Mouse (Mus musculus): ENCODE measurements at regions not wholly inside any gene's neighbourhood (a gene's known extent, or its start where the extent isn't known, plus 50 kb on each side); places are given as distances from the start of the nearest gene placed in this dataset.

DNA sequence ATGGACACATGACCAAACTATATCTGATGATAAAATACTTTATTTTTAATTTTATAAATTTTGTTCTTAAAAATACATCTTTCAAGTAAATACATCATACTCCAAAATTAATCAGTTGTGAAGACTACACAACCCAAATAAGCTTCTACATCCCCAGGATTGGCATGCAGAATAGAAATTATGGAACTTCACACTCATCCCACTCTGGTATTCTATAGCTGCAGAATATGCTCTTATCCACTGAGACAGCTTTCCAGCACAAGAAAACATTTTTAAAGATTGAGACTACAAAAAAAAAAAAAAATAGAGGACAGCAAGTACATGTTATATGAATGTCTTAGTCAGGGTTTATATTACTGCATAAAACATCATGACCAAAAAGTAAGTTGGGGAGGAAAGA is 94.4 kb downstream of the Gm11232 start:
- H3K27ac ChIP-seq (ENCODE audit: low read depth, low read length), result no peak overlapping the region
- H3K9ac ChIP-seq, result no peak overlapping the region
- no peak overlapping the region for H3K4me3 ChIP-seq (ENCODE audit: low read depth, low read length)
- no peak for ATAC-seq
- H3K36me3 ChIP-seq (ENCODE audit: insufficient read depth), result no peaks in the 10 kb centered on the region
- no peak for DNase-seq
- H3K4me1 ChIP-seq (ENCODE audit: insufficient read depth), result no peaks in the 10 kb centered on the region
- no peaks in the 10 kb centered on the region for H3K9me3 ChIP-seq (ENCODE audit: low read length)
- TF ChIP-seq CTCF (IDR thresholded peaks at IDR 0.05; ENCODE audit: low read depth), result no peak
- no peak overlapping the region for H3K4me2 ChIP-seq (ENCODE audit: low read depth)
- H3K27me3 ChIP-seq (ENCODE audit: insufficient read depth, low read length), result no peaks in the 10 kb centered on the region

DNA sequence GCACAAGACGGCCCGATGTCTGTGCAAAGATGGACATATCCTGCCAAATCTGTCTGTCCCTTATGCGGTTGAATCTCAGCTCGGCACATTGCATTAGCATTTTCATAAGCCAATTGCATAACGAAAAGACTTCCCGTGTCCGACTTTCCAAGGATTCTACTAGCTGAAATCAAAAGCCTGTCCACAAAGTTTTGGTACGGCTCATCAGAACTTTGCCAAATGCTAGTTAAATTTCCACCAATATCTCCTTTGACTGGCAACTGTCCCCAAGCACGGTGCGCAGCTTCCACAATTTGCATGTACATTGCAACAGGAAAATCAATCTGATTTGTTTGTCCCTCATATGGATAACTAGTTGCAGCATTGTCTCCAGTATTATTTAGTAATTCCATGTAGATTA is 117.2 kb downstream of the Gm11232 start:
- H3K36me3 ChIP-seq (ENCODE audit: insufficient read depth), result no peaks in the 10 kb centered on the region
- H3K4me2 ChIP-seq (ENCODE audit: low read depth), result no peak overlapping the region
- H3K9me3 ChIP-seq (ENCODE audit: low read length), result no peaks in the 10 kb centered on the region
- no peak for ATAC-seq
- H3K27ac ChIP-seq (ENCODE audit: low read depth, low read length), result no peak overlapping the region
- no peaks in the 10 kb centered on the region for H3K27me3 ChIP-seq (ENCODE audit: insufficient read depth, low read length)
- no peaks in the 10 kb centered on the region for H3K4me1 ChIP-seq (ENCODE audit: insufficient read depth)
- WGBS, result 90% methylated on average over 10 of the region's 10 CpGs
- no peak overlapping the region for H3K4me3 ChIP-seq (ENCODE audit: low read depth, low read length)
- no peak for DNase-seq
- no peak overlapping the region for H3K9ac ChIP-seq
- no peak for TF ChIP-seq CTCF (IDR thresholded peaks at IDR 0.05; ENCODE audit: low read depth)

DNA sequence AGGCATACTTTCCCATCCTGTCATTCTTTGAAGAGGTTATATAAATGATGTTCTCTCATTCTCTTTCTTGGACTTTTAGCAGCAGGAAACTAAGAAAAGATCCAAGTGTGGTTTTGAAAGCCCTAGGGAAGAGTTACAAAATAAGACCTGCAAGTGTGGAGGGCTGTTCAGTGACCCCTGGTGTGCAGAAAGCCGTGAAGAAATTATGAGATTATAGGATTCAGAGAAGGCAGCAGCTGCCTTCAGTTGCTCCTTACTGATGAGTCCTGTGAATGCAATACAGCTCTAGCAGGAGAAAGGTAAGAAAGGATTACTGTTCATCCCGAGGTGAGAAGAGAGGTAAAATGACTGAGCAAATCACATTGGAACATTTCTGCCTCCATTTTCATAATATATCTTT is 130.7 kb downstream of the Gm11232 start:
- H3K36me3 ChIP-seq (ENCODE audit: insufficient read depth), result no peaks in the 10 kb centered on the region
- H3K9ac ChIP-seq, result no peak overlapping the region
- no peak overlapping the region for H3K27ac ChIP-seq (ENCODE audit: low read depth, low read length)
- H3K4me2 ChIP-seq (ENCODE audit: low read depth), result no peak overlapping the region
- ATAC-seq (no peak), DNase-seq (no peak)
- 24% methylated on average over 2 of the region's 2 CpGs for WGBS
- H3K9me3 ChIP-seq (ENCODE audit: low read length), result no peaks in the 10 kb centered on the region
- no peak overlapping the region for H3K4me3 ChIP-seq (ENCODE audit: low read depth, low read length)
- H3K27me3 ChIP-seq (ENCODE audit: insufficient read depth, low read length), result no peaks in the 10 kb centered on the region
- no peak for TF ChIP-seq CTCF (IDR thresholded peaks at IDR 0.05; ENCODE audit: low read depth)
- no peaks in the 10 kb centered on the region for H3K4me1 ChIP-seq (ENCODE audit: insufficient read depth)

DNA sequence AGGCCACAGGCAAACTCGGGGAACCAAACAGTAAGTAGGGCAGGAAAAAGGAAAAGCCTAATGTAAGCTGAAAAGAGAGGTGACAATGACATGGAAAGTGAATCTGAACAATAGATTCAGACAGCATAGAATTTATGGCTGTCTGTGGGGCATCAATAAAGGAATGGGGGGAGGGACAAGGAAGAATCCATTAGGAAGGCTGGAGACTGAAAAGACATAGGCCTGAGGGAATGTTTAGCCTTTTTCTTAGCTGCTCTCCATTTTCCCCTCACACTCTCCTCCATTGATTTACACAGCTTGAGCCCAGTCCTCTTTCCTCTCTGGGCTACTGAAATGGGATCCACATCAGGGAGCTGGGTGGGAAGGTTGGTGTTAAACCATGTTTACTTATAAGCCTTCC is 131.1 kb downstream of the Gm11232 start:
- Histone ChIP-seq H3K27ac (ENCODE audit: low read depth, low read length) (no peak overlapping the region), H3K27me3 (ENCODE audit: insufficient read depth, low read length) (no peaks in the 10 kb centered on the region), H3K4me2 (ENCODE audit: low read depth) (no peak overlapping the region), H3K9me3 (ENCODE audit: low read length) (no peaks in the 10 kb centered on the region), H3K36me3 (ENCODE audit: insufficient read depth) (no peaks in the 10 kb centered on the region), H3K9ac (no peak overlapping the region), H3K4me3 (ENCODE audit: low read depth, low read length) (no peak overlapping the region), H3K4me1 (ENCODE audit: insufficient read depth) (no peaks in the 10 kb centered on the region)
- DNase-seq, result no peak
- WGBS, result 28% methylated on average over 1 of the region's 1 CpGs
- ATAC-seq, result no peak
- TF ChIP-seq CTCF (IDR thresholded peaks at IDR 0.05; ENCODE audit: low read depth), result no peak

DNA sequence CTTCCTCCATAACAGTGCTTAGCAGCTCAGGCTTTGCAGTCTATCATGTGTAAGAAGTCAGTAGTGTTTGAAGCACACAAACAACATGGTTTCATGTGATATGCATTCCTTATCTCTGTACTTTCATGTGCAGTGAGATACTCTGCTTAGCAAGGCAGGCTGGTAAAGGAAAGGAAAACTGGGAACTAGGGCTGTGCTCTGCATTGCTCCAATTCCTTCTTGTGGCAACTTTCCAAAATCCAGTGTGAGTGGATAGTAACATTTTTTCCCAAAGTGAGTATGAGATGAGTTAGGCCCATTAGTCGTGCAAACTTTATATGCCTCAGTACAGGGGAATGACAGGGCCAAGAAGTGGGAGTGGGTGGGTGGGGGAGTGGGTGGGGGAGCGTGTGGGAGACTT is 133.0 kb downstream of the Gm11232 start:
- no peaks in the 10 kb centered on the region for H3K36me3 ChIP-seq (ENCODE audit: insufficient read depth)
- H3K4me2 ChIP-seq (ENCODE audit: low read depth), result no peak overlapping the region
- no peaks in the 10 kb centered on the region for H3K9me3 ChIP-seq (ENCODE audit: low read length)
- H3K27ac ChIP-seq (ENCODE audit: low read depth, low read length), result no peak overlapping the region
- TF ChIP-seq CTCF (IDR thresholded peaks at IDR 0.05; ENCODE audit: low read depth), result no peak
- no peak for DNase-seq
- H3K4me1 ChIP-seq (ENCODE audit: insufficient read depth), result no peaks in the 10 kb centered on the region
- no peak overlapping the region for H3K4me3 ChIP-seq (ENCODE audit: low read depth, low read length)
- WGBS, result 63% methylated on average over 2 of the region's 2 CpGs
- no peak overlapping the region for H3K9ac ChIP-seq
- no peak for ATAC-seq
- no peaks in the 10 kb centered on the region for H3K27me3 ChIP-seq (ENCODE audit: insufficient read depth, low read length)

DNA sequence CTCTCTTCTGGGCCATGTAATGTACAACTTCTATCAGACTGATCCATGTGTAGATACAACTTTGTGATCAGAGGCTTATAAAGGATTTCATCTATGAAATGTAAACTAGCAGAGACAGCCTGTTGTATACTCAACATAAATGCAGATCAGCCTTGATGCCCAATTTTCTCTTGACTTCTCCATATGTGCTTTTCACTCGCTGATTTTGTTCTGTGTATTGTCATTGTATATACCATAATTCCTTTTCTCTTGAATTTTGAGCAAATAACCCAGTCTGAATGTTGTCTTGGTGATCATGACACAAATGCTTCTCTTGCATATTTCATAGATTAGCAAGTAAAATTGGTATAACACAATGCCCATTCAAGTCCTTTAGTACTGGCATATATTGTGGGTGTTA is 144.0 kb downstream of the Gm11232 start:
- ATAC-seq (peak; percentile 73), DNase-seq (peak; percentile 26)
- no peaks in the 10 kb centered on the region for H3K4me1 ChIP-seq (ENCODE audit: insufficient read depth)
- no peak for TF ChIP-seq CTCF (IDR thresholded peaks at IDR 0.05; ENCODE audit: low read depth)
- H3K4me3 ChIP-seq (ENCODE audit: low read depth, low read length), result no peak overlapping the region
- 50% methylated on average over 1 of the region's 1 CpGs for WGBS
- H3K9ac ChIP-seq, result no peak overlapping the region
- H3K27ac ChIP-seq (ENCODE audit: low read depth, low read length), result no peak overlapping the region
- no peaks in the 10 kb centered on the region for H3K9me3 ChIP-seq (ENCODE audit: low read length)
- no peaks in the 10 kb centered on the region for H3K27me3 ChIP-seq (ENCODE audit: insufficient read depth, low read length)
- no peaks in the 10 kb centered on the region for H3K36me3 ChIP-seq (ENCODE audit: insufficient read depth)
- no peak overlapping the region for H3K4me2 ChIP-seq (ENCODE audit: low read depth)

DNA sequence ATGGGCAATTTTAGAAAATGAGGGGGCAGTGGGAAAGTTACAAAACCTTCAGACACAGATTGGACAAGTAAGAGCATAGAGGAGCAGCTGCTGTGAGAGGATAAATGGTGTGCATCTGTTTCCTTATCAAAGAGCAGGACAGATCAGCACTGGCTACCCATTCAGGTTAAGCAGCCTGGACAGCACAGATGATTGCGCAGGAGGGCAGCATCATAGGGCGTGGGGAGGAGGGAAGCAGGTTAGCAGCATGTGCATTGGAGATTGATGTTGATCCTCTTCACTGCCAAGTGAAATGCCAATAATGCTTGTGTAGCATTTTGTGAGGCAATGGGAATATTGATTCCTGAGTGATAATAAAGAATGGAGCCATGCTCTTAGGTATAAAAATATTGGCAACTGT is 171.9 kb downstream of the Gm11232 start:
- no peak for DNase-seq
- H3K4me3 ChIP-seq (ENCODE audit: low read depth, low read length), result no peak overlapping the region
- ATAC-seq, result no peak
- no peak overlapping the region for H3K9ac ChIP-seq
- 86% methylated on average over 2 of the region's 2 CpGs for WGBS
- no peak for TF ChIP-seq CTCF (IDR thresholded peaks at IDR 0.05; ENCODE audit: low read depth)
- H3K27me3 ChIP-seq (ENCODE audit: insufficient read depth, low read length), result no peaks in the 10 kb centered on the region
- H3K27ac ChIP-seq (ENCODE audit: low read depth, low read length), result no peak overlapping the region
- no peaks in the 10 kb centered on the region for H3K4me1 ChIP-seq (ENCODE audit: insufficient read depth)
- H3K9me3 ChIP-seq (ENCODE audit: low read length), result no peaks in the 10 kb centered on the region
- no peaks in the 10 kb centered on the region for H3K36me3 ChIP-seq (ENCODE audit: insufficient read depth)
- H3K4me2 ChIP-seq (ENCODE audit: low read depth), result no peak overlapping the region

DNA sequence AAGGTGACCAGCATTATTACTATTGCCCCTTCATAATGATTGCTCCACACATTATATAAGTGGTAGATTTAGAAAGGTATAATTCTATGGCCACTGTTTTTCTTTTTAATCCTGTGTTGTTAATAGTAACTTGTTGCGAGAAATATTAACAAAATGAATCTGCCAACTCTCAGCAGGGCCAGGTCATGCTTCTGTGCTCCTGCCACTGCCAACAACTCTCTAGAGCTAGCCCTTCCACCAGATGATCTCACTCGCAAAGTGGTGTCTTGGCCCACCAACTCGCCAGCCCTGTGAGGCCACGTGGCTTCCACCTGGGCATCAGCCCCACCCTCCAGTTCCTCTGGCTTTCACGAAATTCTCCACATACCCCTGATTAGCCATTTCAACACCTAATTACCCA is 197.1 kb downstream of the Gm11232 start:
- DNase-seq (no peak), ATAC-seq (no peak)
- WGBS, result 85% methylated on average over 5 of the region's 5 CpGs
- H3K9ac ChIP-seq, result no peak overlapping the region
- H3K4me3 ChIP-seq (ENCODE audit: low read depth, low read length), result no peak overlapping the region
- no peaks in the 10 kb centered on the region for H3K4me1 ChIP-seq (ENCODE audit: insufficient read depth)
- no peak overlapping the region for H3K4me2 ChIP-seq (ENCODE audit: low read depth)
- no peak for TF ChIP-seq CTCF (IDR thresholded peaks at IDR 0.05; ENCODE audit: low read depth)
- H3K36me3 ChIP-seq (ENCODE audit: insufficient read depth), result no peaks in the 10 kb centered on the region
- no peaks in the 10 kb centered on the region for H3K9me3 ChIP-seq (ENCODE audit: low read length)
- H3K27me3 ChIP-seq (ENCODE audit: insufficient read depth, low read length), result no peaks in the 10 kb centered on the region
- H3K27ac ChIP-seq (ENCODE audit: low read depth, low read length), result no peak overlapping the region
